Mouse (Mus musculus) liver, adult 2 months (tissue): Measurements from ENCODE around the gene Gh.

Experiments used
- CTCF ChIP-seq: fragments of 200-500 bp; IDR thresholded peaks from 2 replicates; pipeline ENCODE4 v1.5.1; 2011; ENCODE audit warnings: low read depth, low read length, control low read depth
- POLR2A ChIP-seq: fragments of 200-500 bp; IDR thresholded peaks from 2 replicates; pipeline ENCODE4 v1.6.1; 2011; ENCODE audit warnings: low read length, control low read depth; ENCODE audit not compliant: insufficient read depth; ENCODE audit errors: extremely low read depth

DNA sequence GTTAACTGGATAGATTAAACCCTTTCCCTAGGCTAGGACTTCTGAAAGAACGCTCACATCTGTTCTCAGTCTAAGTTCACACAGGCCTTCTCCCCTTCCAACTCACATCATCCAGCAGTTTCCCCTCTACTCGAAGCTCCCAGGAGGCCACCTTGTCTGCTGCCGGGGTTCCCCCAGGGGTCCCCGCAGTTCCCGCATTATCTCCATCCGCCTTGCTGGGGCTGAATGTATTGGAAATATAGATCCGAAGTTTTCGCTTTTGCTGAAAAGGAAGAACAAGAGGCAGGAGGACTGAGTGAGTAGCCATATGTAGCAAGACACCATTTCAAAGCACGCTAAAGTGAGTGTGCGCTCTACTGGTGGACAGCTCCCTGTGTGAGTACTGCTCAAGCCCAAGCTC, 35.2 kb downstream of the Gh start:
- TF ChIP-seq CTCF (no peak), POLR2A (no peak)
